Mouse (Mus musculus): Measurements from ENCODE around the gene Gm10260. TPM values are rescaled to one million over a fixed set of nuclear protein-coding genes. Genes with fewer than 3 reads are reported as not detected.

Gm10260 gene
- polyA plus RNA-seq, 1 experiment from 2014 or later: 10.3 TPM

DNA sequence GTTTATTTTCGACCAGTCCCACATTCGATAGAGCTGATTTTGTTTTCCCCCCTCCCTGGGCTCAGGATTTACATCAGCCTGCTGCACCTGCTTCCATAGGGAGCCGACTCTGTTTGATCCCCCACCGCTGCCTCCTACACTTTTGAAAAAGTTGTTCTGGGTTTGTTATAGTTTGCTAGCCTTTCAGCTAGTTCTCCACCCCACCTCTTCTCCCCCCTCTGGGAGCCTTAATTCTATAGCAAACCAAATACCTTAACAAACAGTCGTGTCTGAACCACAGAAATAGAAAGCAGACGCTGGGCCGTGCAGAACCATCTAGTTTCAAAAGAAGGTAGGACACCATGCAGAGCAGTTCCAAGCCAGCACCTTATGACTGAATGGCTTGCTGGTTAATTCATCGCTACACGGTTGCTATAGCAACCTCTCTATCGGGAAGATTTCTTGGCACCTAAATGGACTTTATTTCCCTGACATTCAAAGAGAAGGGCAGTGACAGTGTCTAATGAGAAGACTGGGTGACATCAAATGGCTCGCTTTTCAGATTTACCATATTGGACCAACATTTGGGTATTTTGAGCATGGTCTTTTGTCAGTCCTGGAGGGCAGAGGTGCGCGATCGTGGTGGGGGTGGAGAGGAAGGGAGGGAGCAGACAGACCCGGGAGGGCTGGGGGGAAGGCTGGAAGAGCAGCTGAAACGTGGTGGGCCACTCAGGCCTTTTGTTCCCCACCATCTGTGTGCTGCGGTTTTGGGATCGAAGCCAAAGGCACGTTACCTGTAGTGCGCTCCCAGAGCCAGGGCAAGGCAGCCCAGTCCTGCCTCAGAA lies 13.2 kb downstream of the Gm10260 start:
- TF ChIP-seq CTCF (IDR thresholded peaks at IDR 0.05; ENCODE audit: low read depth): no peak
- Histone ChIP-seq H3K27me3 (ENCODE audit: insufficient read depth, low read length) (no peaks in the 10 kb centered on the region), H3K36me3 (ENCODE audit: insufficient read depth, low read length) (no peaks in the 10 kb centered on the region), H3K4me3 (replicated peaks; ENCODE audit: low read depth, low read length) (no peak overlapping the region), H3K9me3 (replicated peaks; ENCODE audit: low read length) (no peaks in the 10 kb centered on the region), H3K27ac (no peak overlapping the region), H3K4me2 (ENCODE audit: low read length) (no peak overlapping the region), H3K9ac (ENCODE audit: low read depth, low read length) (no peak overlapping the region), H3K4me1 (replicated peaks; ENCODE audit: insufficient read depth, low read length) (no peaks in the 10 kb centered on the region)
- no peak for ATAC-seq (replicated peaks; ENCODE audit: low FRiP score, low read depth)
- 50% methylated on average over 20 of the region's 20 CpGs for WGBS
- no peak for DNase-seq (ENCODE audit: low spot score)

DNA sequence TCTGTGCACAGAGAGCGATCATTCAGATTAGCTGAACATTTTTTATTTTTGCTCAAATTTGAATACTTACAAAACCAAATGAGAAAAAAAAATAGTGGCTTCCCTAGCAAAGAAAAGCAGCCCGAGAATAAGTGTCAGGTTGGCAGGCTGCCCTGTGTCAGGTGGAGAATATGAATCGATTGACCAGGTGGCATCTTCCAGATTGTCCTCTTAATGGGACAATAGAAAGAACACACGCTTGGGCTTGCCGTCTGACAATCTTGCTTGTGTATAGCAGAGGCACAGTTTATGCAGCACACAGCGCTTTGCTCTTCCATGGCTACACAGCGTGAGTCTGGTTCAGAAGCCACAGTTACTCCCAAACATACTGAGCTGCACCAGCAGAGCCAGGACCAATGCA lies 15.8 kb downstream of the Gm10260 start:
- H3K9me3 ChIP-seq (replicated peaks; ENCODE audit: low read length): no peaks in the 10 kb centered on the region
- DNase-seq (ENCODE audit: low spot score): no peak
- H3K9ac ChIP-seq (ENCODE audit: low read depth, low read length): no peak overlapping the region
- WGBS: 88% methylated on average over 7 of the region's 7 CpGs
- no peak for TF ChIP-seq CTCF (IDR thresholded peaks at IDR 0.05; ENCODE audit: low read depth)
- H3K36me3 ChIP-seq (ENCODE audit: insufficient read depth, low read length): no peaks in the 10 kb centered on the region
- H3K27ac ChIP-seq: no peak overlapping the region
- no peaks in the 10 kb centered on the region for H3K27me3 ChIP-seq (ENCODE audit: insufficient read depth, low read length)
- no peaks in the 10 kb centered on the region for H3K4me1 ChIP-seq (replicated peaks; ENCODE audit: insufficient read depth, low read length)
- H3K4me2 ChIP-seq (ENCODE audit: low read length): no peak overlapping the region
- no peak for ATAC-seq (replicated peaks; ENCODE audit: low FRiP score, low read depth)
- H3K4me3 ChIP-seq (replicated peaks; ENCODE audit: low read depth, low read length): no peak overlapping the region

DNA sequence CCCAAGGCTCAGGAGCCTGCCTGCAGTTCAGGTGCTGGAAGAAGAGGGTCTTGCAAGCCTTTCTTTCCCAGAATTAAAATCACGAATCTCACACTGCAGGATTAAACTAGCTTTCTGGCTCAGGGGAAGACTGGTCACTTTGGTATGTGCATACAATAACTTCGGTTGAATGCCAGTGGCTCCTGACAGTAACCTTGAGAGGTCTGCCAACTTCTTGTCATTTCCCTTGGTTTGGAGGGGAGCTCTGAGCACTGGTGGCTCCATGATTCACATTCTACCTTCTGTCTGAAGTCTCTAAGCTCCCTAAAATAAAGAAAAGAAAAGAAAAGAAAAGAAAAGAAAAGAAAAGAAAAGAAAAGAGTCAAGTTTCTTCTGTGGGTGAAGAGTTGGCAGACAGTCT lies 16.4 kb downstream of the Gm10260 start:
- no peak for DNase-seq (ENCODE audit: low spot score)
- no peak overlapping the region for H3K4me2 ChIP-seq (ENCODE audit: low read length)
- H3K4me3 ChIP-seq (replicated peaks; ENCODE audit: low read depth, low read length): no peak overlapping the region
- H3K9me3 ChIP-seq (replicated peaks; ENCODE audit: low read length): no peaks in the 10 kb centered on the region
- no peak for TF ChIP-seq CTCF (IDR thresholded peaks at IDR 0.05; ENCODE audit: low read depth)
- H3K4me1 ChIP-seq (replicated peaks; ENCODE audit: insufficient read depth, low read length): no peaks in the 10 kb centered on the region
- H3K27ac ChIP-seq: no peak overlapping the region
- 49% methylated on average over 2 of the region's 2 CpGs for WGBS
- no peaks in the 10 kb centered on the region for H3K27me3 ChIP-seq (ENCODE audit: insufficient read depth, low read length)
- ATAC-seq (replicated peaks; ENCODE audit: low FRiP score, low read depth): no peak
- H3K9ac ChIP-seq (ENCODE audit: low read depth, low read length): no peak overlapping the region
- H3K36me3 ChIP-seq (ENCODE audit: insufficient read depth, low read length): no peaks in the 10 kb centered on the region

DNA sequence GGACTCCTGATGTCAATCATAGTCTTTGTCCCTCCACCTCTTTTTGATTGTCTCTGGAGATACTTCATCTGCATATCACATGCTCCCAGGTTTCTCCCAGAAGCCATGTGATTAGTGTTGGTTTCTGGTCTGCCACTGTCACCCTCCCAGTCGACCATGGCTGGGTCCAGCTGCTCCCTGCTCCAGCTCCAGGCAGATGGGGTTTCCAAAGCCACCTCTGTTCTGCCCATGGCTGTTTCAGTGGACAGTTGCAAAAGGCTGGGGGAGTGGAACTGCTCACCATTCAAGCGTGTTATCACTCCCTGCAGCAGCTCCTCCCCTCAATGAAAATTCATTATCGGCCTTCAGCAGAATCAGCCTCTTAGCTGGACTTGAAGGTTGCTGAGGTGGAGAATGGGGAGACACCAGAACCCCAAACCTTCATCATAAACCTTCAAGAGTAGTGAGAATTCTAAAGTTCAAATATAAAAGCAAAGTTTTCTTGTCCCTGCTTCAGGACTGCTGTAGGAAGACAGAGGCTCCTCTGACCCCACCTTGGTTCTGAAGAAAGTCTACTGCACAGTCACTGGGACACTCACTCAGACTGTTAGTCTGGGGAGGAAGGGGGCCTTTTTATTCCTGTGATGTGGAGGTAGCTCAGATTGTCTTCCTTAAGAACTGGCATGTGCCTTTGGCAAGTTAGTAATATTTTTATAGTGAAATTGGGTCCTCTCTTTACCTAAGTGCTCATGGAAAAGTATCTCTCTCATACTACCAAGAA lies 17.0 kb downstream of the Gm10260 start:
- no peak for TF ChIP-seq CTCF (IDR thresholded peaks at IDR 0.05; ENCODE audit: low read depth)
- Histone ChIP-seq H3K27me3 (ENCODE audit: insufficient read depth, low read length) (no peaks in the 10 kb centered on the region), H3K4me3 (replicated peaks; ENCODE audit: low read depth, low read length) (no peak overlapping the region), H3K36me3 (ENCODE audit: insufficient read depth, low read length) (no peaks in the 10 kb centered on the region), H3K4me2 (ENCODE audit: low read length) (no peak overlapping the region), H3K9ac (ENCODE audit: low read depth, low read length) (no peak overlapping the region), H3K4me1 (replicated peaks; ENCODE audit: insufficient read depth, low read length) (no peaks in the 10 kb centered on the region), H3K27ac (no peak overlapping the region), H3K9me3 (replicated peaks; ENCODE audit: low read length) (no peaks in the 10 kb centered on the region)
- DNase-seq (ENCODE audit: low spot score) (peak; percentile 68), ATAC-seq (replicated peaks; ENCODE audit: low FRiP score, low read depth) (peak; percentile 78)
- 27% methylated on average over 3 of the region's 3 CpGs for whole genome bisulfite sequencing

DNA sequence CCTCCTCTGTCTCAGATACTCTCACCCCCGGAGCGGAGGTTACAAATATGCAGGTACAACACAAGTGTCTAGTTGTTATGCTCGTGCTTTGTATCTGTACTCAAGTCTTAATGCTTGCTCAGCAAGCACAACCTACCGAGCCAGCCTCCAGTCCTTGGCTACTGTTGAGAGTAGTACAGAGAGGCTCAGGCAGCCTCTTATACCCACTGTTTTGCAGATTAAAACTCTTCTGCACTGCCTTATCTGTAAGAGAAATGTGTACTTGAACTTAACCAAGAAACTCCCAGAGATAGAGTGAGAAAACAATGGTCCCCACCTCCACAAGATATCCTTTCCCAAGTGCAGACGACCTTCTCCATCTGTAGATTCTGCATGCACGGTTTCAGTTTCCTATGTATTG lies 24.5 kb downstream of the Gm10260 start:
- Histone ChIP-seq H3K36me3 (ENCODE audit: insufficient read depth, low read length) (no peaks in the 10 kb centered on the region), H3K27ac (no peak overlapping the region), H3K4me3 (replicated peaks; ENCODE audit: low read depth, low read length) (no peak overlapping the region), H3K4me1 (replicated peaks; ENCODE audit: insufficient read depth, low read length) (no peaks in the 10 kb centered on the region), H3K9ac (ENCODE audit: low read depth, low read length) (no peak overlapping the region), H3K9me3 (replicated peaks; ENCODE audit: low read length) (no peaks in the 10 kb centered on the region), H3K4me2 (ENCODE audit: low read length) (no peak overlapping the region), H3K27me3 (ENCODE audit: insufficient read depth, low read length) (no peaks in the 10 kb centered on the region)
- DNase-seq (ENCODE audit: low spot score) (no peak), ATAC-seq (replicated peaks; ENCODE audit: low FRiP score, low read depth) (no peak)
- 90% methylated on average over 6 of the region's 6 CpGs for WGBS
- no peak for TF ChIP-seq CTCF (IDR thresholded peaks at IDR 0.05; ENCODE audit: low read depth)

DNA sequence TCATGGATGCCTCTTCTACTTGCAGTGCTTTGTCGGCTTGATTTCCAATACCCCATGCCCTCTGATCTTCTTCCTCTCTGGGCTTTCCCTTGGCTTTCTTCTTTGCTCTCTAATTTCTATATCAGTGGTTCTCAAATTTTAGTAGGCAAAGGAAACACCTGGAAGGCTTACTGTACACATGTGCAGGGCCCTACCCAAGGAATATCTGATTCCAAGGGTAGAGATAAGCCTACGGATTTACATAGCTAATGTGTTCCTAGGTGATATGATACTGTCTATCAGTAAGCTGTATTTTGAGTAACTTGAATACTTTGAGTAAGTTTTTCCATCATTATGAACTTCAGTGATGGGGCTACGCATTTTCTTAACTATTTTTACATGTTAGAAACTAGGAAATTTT lies 25.7 kb downstream of the Gm10260 start:
- Histone ChIP-seq H3K9ac (ENCODE audit: low read depth, low read length) (no peak overlapping the region), H3K27ac (no peak overlapping the region), H3K27me3 (ENCODE audit: insufficient read depth, low read length) (no peaks in the 10 kb centered on the region), H3K4me2 (ENCODE audit: low read length) (no peak overlapping the region), H3K36me3 (ENCODE audit: insufficient read depth, low read length) (no peaks in the 10 kb centered on the region), H3K4me3 (replicated peaks; ENCODE audit: low read depth, low read length) (no peak overlapping the region), H3K9me3 (replicated peaks; ENCODE audit: low read length) (no peaks in the 10 kb centered on the region), H3K4me1 (replicated peaks; ENCODE audit: insufficient read depth, low read length) (no peaks in the 10 kb centered on the region)
- no peak for TF ChIP-seq CTCF (IDR thresholded peaks at IDR 0.05; ENCODE audit: low read depth)
- ATAC-seq (replicated peaks; ENCODE audit: low FRiP score, low read depth) (no peak), DNase-seq (ENCODE audit: low spot score) (no peak)
- WGBS: 85% methylated on average over 3 of the region's 3 CpGs

Data from kidney, postnatal 0 days (tissue).